Mouse (Mus musculus): Measurements from ENCODE around the gene Samt1. TPM values are rescaled to one million over a fixed set of nuclear protein-coding genes. Genes with fewer than 3 reads are reported as not detected.
"Not testable (repeated sequence)": the region's sequence is repeated elsewhere in the genome, so short reads cannot be mapped to it uniquely, and the experiment has no call there.

Gene Samt1
- not detected in 2 replicates for polyA plus RNA-seq (2015; fragmentation: Nextera tagmentation; extraction: Ambion mirVana)

DNA sequence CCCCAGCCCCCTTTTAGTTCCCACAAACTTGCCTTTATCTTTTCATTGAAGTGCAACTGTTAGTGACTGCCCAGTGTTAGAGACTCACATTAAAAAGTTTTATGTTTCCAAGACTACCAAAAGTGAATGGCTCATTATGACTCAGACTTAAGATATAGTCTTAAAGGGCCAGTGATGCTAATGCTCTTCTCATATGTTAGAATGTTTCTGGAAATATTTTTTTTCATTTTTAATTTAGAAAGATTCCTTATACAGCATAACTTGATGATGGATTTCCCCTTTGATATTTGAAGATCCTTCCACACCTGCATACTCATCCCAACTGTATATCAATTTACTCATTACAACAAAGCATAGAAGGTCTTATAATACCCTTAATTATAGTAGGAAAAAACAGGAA lies at the start of gene Samt1:
Samt1 (minus strand) TSS at position 101 of the 400 bp plus-strand sequence.
- not testable (repeated sequence) for H3K9me3 ChIP-seq; H3K4me3 ChIP-seq; H3K4me2 ChIP-seq; H3K36me3 ChIP-seq; H3K27ac ChIP-seq; H3K9ac ChIP-seq; ATAC-seq (ENCODE audit: borderline replicate concordance, extremely low read depth, low FRiP score, low TSS enrichment); H3K4me1 ChIP-seq; H3K27me3 ChIP-seq

- H3K9me3 ChIP-seq; H3K4me3 ChIP-seq; H3K4me1 ChIP-seq; H3K4me2 ChIP-seq; ATAC-seq (ENCODE audit: borderline replicate concordance, extremely low read depth, low FRiP score, low TSS enrichment); H3K27ac ChIP-seq; H3K27me3 ChIP-seq; H3K36me3 ChIP-seq; H3K9ac ChIP-seq: not testable (repeated sequence)
Observed at GRCm38 (mm10) chrX:154054939-154055338, 42.5 kb upstream of the Samt1 start, which contains the start of gene Gm10057. Gene Gm10057 (minus strand): TSS chrX:154055039.

- not testable (repeated sequence) for H3K27ac ChIP-seq; H3K4me2 ChIP-seq; ATAC-seq (ENCODE audit: borderline replicate concordance, extremely low read depth, low FRiP score, low TSS enrichment); H3K4me3 ChIP-seq; H3K4me1 ChIP-seq; H3K36me3 ChIP-seq; H3K9ac ChIP-seq; H3K27me3 ChIP-seq; H3K9me3 ChIP-seq
Observed at GRCm38 (mm10) chrX:154033727-154034126, 21.3 kb upstream of the Samt1 start, which contains the start of gene 4921511M17Rik. Gene 4921511M17Rik (minus strand): TSS chrX:154033827.

- WGBS = no CpG with 5 or more reads among the region's 2 CpGs
- H3K9ac ChIP-seq; H3K36me3 ChIP-seq; ATAC-seq (ENCODE audit: borderline replicate concordance, extremely low read depth, low FRiP score, low TSS enrichment); H3K27me3 ChIP-seq; H3K4me1 ChIP-seq; H3K27ac ChIP-seq; H3K4me3 ChIP-seq; H3K4me2 ChIP-seq; H3K9me3 ChIP-seq: not testable (repeated sequence)
Observed at GRCm38 (mm10) chrX:153976914-153977313, 35.5 kb downstream of the Samt1 start.

GRCm38 (mm10) chrX:153976467-153976866 lies 36.0 kb downstream of the Samt1 start:
- not testable (repeated sequence) for H3K9me3 ChIP-seq; H3K27ac ChIP-seq; H3K27me3 ChIP-seq; H3K4me1 ChIP-seq; H3K4me2 ChIP-seq; H3K9ac ChIP-seq; H3K4me3 ChIP-seq; H3K36me3 ChIP-seq; ATAC-seq (ENCODE audit: borderline replicate concordance, extremely low read depth, low FRiP score, low TSS enrichment)
- 21% methylated on average over 4 of the region's 4 CpGs for WGBS

DNA sequence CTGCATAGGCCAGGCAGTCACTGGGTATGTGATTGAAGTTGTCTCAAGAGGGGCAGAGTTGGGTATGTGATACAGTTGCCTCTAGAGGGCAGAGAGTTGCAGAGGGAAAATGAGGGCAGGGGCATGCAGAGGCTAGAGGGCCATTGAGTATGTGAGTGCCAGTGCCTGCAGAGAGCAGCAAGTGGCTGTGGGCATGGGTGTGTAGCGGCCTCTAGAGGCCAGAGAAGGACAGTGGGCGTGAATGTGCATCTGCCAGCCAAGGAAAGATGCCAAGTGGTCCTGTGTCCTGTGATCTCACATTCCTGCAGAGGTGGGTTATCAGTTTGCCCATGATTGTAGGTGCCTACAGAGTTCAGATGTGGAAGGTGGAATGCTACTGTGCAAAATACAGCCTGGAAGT lies 38.0 kb downstream of the Samt1 start:
- H3K4me2 ChIP-seq = no peak overlapping the region
- H3K27ac ChIP-seq = no peak overlapping the region
- no peaks in the 10 kb centered on the region for H3K27me3 ChIP-seq
- no peak overlapping the region for H3K4me3 ChIP-seq
- 15% methylated on average over 2 of the region's 2 CpGs for WGBS
- no peaks in the 10 kb centered on the region for H3K4me1 ChIP-seq
- ATAC-seq (ENCODE audit: borderline replicate concordance, extremely low read depth, low FRiP score, low TSS enrichment) = no peak
- no peaks in the 10 kb centered on the region for H3K9me3 ChIP-seq
- no peak overlapping the region for H3K9ac ChIP-seq
- H3K36me3 ChIP-seq = no peaks in the 10 kb centered on the region

GRCm38 (mm10) chrX:153952866-153953265 lies 59.6 kb downstream of the Samt1 start:
- not testable (repeated sequence) for H3K27me3 ChIP-seq; H3K9ac ChIP-seq; ATAC-seq (ENCODE audit: borderline replicate concordance, extremely low read depth, low FRiP score, low TSS enrichment); H3K27ac ChIP-seq; H3K4me2 ChIP-seq; H3K9me3 ChIP-seq; H3K36me3 ChIP-seq; H3K4me1 ChIP-seq; H3K4me3 ChIP-seq
- no CpG with 5 or more reads among the region's 2 CpGs for WGBS

Other genes with a start within 250 kb of the Samt1 start
- 16.6 and 18.9 TPM in 2 replicates for gene Spin2c, start 180.4 kb downstream of the Samt1 start, polyA plus RNA-seq (2015; fragmentation: Nextera tagmentation; extraction: Ambion mirVana)
- not detected in 2 replicates for gene 4921511M17Rik, start 21.2 kb upstream of the Samt1 start, polyA plus RNA-seq (2015; fragmentation: Nextera tagmentation; extraction: Ambion mirVana)
- not detected in 2 replicates for gene Gm10057, start 42.4 kb upstream of the Samt1 start, polyA plus RNA-seq (2015; fragmentation: Nextera tagmentation; extraction: Ambion mirVana)
- not detected in 2 replicates for gene Gm15140, start 108.0 kb upstream of the Samt1 start, polyA plus RNA-seq (2015; fragmentation: Nextera tagmentation; extraction: Ambion mirVana)